8 mouse cellular contexts compared by ENCODE assay signal in the genomic region with DNA sequence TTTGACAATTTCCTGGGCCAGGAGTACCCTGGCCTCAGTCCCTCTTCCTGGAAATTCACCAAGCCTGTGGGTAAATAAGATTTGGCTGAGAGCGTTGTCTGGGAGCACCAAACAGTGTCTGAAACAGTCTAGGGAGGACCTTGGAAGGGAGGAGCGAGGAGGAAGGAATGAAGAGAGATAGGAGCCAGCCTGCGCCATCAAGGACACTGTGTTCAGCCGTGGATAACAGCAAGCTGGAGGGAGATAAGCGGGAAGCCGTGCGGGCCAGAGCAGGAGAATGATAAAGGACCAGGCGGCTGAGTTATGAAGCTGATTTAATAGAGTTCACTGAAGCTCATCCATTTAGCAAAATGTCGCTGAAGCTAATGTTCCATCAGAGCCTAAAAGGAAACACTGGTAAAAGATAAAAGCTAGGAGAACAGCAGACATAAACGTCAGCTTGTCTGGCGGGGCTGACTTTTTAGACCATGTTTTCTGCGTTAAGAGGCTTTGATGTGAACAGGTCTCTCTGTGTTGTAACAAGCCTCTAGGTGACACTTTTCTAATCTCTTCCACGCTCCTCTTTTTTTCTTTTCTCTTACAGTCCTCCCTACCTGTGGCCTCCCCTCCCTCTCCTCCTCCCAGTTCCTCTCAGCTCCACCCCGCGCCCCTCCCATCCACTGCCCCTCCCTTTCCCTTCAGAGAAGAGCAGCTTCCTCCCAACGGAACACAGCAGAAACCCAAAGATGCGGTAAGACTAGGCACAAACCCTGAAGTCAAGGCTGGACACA. TPM values are rescaled to one million over a fixed set of nuclear protein-coding genes. Genes with fewer than 3 reads are reported as not detected.
DNase-seq lines count a peak whose midpoint lies in the region; ATAC-seq and TF ChIP-seq lines count a peak whose summit lies in the region.
"Had no signal": no experiment of that assay in that cellular context is flagged by ENCODE, and none has a peak within 500 bp of the region (broad histone marks: within the 10 kb centered on the region; RNA-seq: fewer than 3 reads in every experiment).

No protein-coding gene starts in this region.

- 24% methylated on average over 17 of the region's 17 CpGs for WGBS in forebrain, postnatal 0 days
- 16% methylated on average over 17 of the region's 17 CpGs for WGBS in hindbrain, postnatal 0 days
- 3% methylated on average over 16 of the region's 17 CpGs for WGBS in liver, embryonic 12.5 days (ENCODE audit: insufficient replicate concordance)

- peak overlapping the region; percentile 48 for H3K4me2 ChIP-seq in forebrain, postnatal 0 days (ENCODE audit: low read depth)
- peak overlapping the region; percentile 52 for H3K4me2 ChIP-seq in hindbrain, postnatal 0 days (ENCODE audit: low read depth, low read length)
- H3K4me2 ChIP-seq in liver, embryonic 12.5 days, result peak overlapping the region; percentile 63

- no peaks in the 10 kb centered on the region for H3K9me3 ChIP-seq in forebrain, postnatal 0 days (ENCODE audit: low read length)
- H3K9me3 ChIP-seq in hindbrain, postnatal 0 days (ENCODE audit: low read length), result no peaks in the 10 kb centered on the region
- H3K9me3 ChIP-seq in liver, embryonic 12.5 days (replicated peaks), result no peaks in the 10 kb centered on the region

- no peak for TF ChIP-seq CTCF in forebrain, postnatal 0 days (IDR thresholded peaks at IDR 0.05; ENCODE audit: low read depth)
- no peak for TF ChIP-seq CTCF in hindbrain, postnatal 0 days (IDR thresholded peaks at IDR 0.05; ENCODE audit: low read depth)

- peak; percentile 63 for ATAC-seq in cerebellum, adult (ENCODE audit: insufficient number of reproducible peaks, low FRiP score, low TSS enrichment)
- ATAC-seq in forebrain, postnatal 0 days, result no peak
- no peak for ATAC-seq in hindbrain, postnatal 0 days
- ATAC-seq in liver, embryonic 12.5 days, result peak; percentile 86

- peaks cover 14% of the 10 kb centered on the region; the same call in 1 of the 2 replicates for H3K4me1 ChIP-seq in forebrain, postnatal 0 days (ENCODE audit: insufficient read depth)
- H3K4me1 ChIP-seq in hindbrain, postnatal 0 days (ENCODE audit: insufficient read depth, low read length), result 0 out of 2 replicates have a peak, but pooled peaks cover 8% of the 10 kb centered on the region
- H3K4me1 ChIP-seq in liver, embryonic 12.5 days, result peaks cover 19% of the 10 kb centered on the region

- DNase-seq in R1 (ENCODE audit: low read depth, low spot score), result peak; percentile 85
- DNase-seq in forebrain, postnatal 0 days, result no peak
- peak; percentile 26 for DNase-seq in hindbrain, postnatal 0 days (ENCODE audit: low spot score)
- DNase-seq in neural tube, embryonic 10.5 days (ENCODE audit: extremely low spot score, low spot score), result peak; percentile 56
- peak; percentile 83 for DNase-seq in thymus, postnatal 4 days

- peak overlapping the region; percentile 25 for H3K4me3 ChIP-seq in forebrain, postnatal 0 days (ENCODE audit: low read depth, low read length)
- peak overlapping the region; percentile 5; the same call in 1 of the 2 replicates for H3K4me3 ChIP-seq in hindbrain, postnatal 0 days (ENCODE audit: low read length)
- H3K4me3 ChIP-seq in liver, embryonic 12.5 days, result peak overlapping the region; percentile 38

- no peaks in the 10 kb centered on the region for H3K36me3 ChIP-seq in forebrain, postnatal 0 days (ENCODE audit: insufficient read depth)
- no peaks in the 10 kb centered on the region for H3K36me3 ChIP-seq in hindbrain, postnatal 0 days (ENCODE audit: insufficient read depth, low read length)
- no peaks in the 10 kb centered on the region for H3K36me3 ChIP-seq in liver, embryonic 12.5 days

- H3K27me3 ChIP-seq in forebrain, postnatal 0 days (ENCODE audit: insufficient read depth, low read length), result no peaks in the 10 kb centered on the region
- H3K27me3 ChIP-seq in hindbrain, postnatal 0 days (ENCODE audit: insufficient read depth, low read length), result no peaks in the 10 kb centered on the region
- H3K27me3 ChIP-seq in liver, embryonic 12.5 days (replicated peaks), result peaks cover 14% of the 10 kb centered on the region; the same call in 1 of the 2 replicates

- no peak overlapping the region for H3K27ac ChIP-seq in forebrain, postnatal 0 days (ENCODE audit: low read depth, low read length)
- H3K27ac ChIP-seq in hindbrain, postnatal 0 days, result no peak overlapping the region
- H3K27ac ChIP-seq in liver, embryonic 12.5 days, result no peak overlapping the region
- H3K27ac ChIP-seq: macrophage had no signal

- H3K9ac ChIP-seq in forebrain, postnatal 0 days, result no peak overlapping the region
- no peak overlapping the region for H3K9ac ChIP-seq in hindbrain, postnatal 0 days (replicated peaks; ENCODE audit: low read length)
- 0 out of 2 replicates have a peak overlapping the region, but pooled peaks have one; percentile 4 for H3K9ac ChIP-seq in liver, embryonic 12.5 days

RNA-seq across cellular contexts. Expression of a gene that starts 26.0 kb away (rescaled TPM):
- 41.4 and 49.2 TPM in 2 replicates for total RNA-seq in forebrain, postnatal 0 days (2014; rRNA removed)
- 4.3 and 6.5 TPM in 2 replicates for polyA plus RNA-seq in forebrain, postnatal 0 days (2015; fragmentation: Nextera tagmentation; extraction: Ambion mirVana)
- 60.1 and 61.9 TPM in 2 replicates for total RNA-seq in hindbrain, postnatal 0 days (2014; rRNA removed)
- polyA plus RNA-seq in hindbrain, postnatal 0 days (2015; fragmentation: Nextera tagmentation; extraction: Ambion mirVana), result 8.1 and 8.4 TPM in 2 replicates
- 0.12 and 0.15 TPM in 2 replicates for polyA plus RNA-seq in liver, embryonic 12.5 days (2016; fragmentation: Nextera tagmentation; extraction: Ambion mirVana)

RNA-seq across cellular contexts. Expression of a gene that starts 52.9 kb away (rescaled TPM):
- 30.9 and 37.6 TPM in 2 replicates for total RNA-seq in forebrain, postnatal 0 days (2014; rRNA removed)
- polyA plus RNA-seq in forebrain, postnatal 0 days (2015; fragmentation: Nextera tagmentation; extraction: Ambion mirVana), result 6.1 and 6.3 TPM in 2 replicates
- 37.6 and 42.4 TPM in 2 replicates for total RNA-seq in hindbrain, postnatal 0 days (2014; rRNA removed)
- polyA plus RNA-seq in hindbrain, postnatal 0 days (2015; fragmentation: Nextera tagmentation; extraction: Ambion mirVana), result 4.7 and 7.8 TPM in 2 replicates
- polyA plus RNA-seq in liver, embryonic 12.5 days (2016; fragmentation: Nextera tagmentation; extraction: Ambion mirVana), result 2.7 TPM in 2 replicates

Comparison
In these comparisons a context has a peak if more than half of its experiments do, and no peak if none do; other contexts are left out.
1. ATAC-seq: peak in cerebellum, adult (single experiment) and liver, embryonic 12.5 days (single experiment); none in forebrain, postnatal 0 days (single experiment) and hindbrain, postnatal 0 days (single experiment).
2. Peak in every context shown above with its lines, with median percentiles within 50 percentile points of each other: H3K4me2 ChIP-seq and H3K4me3 ChIP-seq.